Mouse (Mus musculus): ENCODE data around the gene Mcm7.

GRCm38 (mm10) chr5:138160224-138160762, 11.9 kb downstream of the Mcm7 start:
- TF ChIP-seq POLR2A (IDR thresholded peaks at IDR 0.05; ENCODE audit: control insufficient read depth, low read depth, low read length) (no peak), CTCF (IDR thresholded peaks at IDR 0.05; ENCODE audit: control insufficient read depth, insufficient read depth, insufficient replicate concordance, low read depth, low read length) (no peak)

Measured in testis, adult 2 months (tissue).